Mouse (Mus musculus): ENCODE data around the gene Gipc1. TPM values are rescaled to one million over a fixed set of nuclear protein-coding genes. Genes with fewer than 3 reads are reported as not detected.

The Gipc1 gene
- polyA plus RNA-seq, 1 experiment from 2014 or later = 133 TPM

- no peak for ATAC-seq
- no peak for DNase-seq (ENCODE audit: low read depth, low spot score)
- in situ Hi-C loops (cut with MboI; ENCODE audit: low pct_unique_long_range_greater_than_20kb) = no loop called here
- no peaks in the 10 kb centered on the region for H3K27me3 ChIP-seq
- CTCF ChIA-PET = no interaction called here
- POLR2A ChIA-PET = interaction anchor here (1.6 kb wide), 1 partner anchor 25 kb away, joined by 5 read pairs; no protein-coding TSS in a partner anchor
- TF ChIP-seq CTCF (IDR thresholded peaks at IDR 0.05) = no peak
These were observed 20.5 kb downstream of the Gipc1 start for GRCm38 (mm10) chr8:83672936-83673335.

GRCm38 (mm10) chr8:83674497-83674896 lies 22.0 kb downstream of the Gipc1 start:
- POLR2A ChIA-PET = interaction anchor here (1.6 kb wide), 1 partner anchor 23 kb away, joined by 5 read pairs; no protein-coding TSS in a partner anchor
- CTCF ChIA-PET = interaction anchor here (1.2 to 1.3 kb wide), 2 partner anchors 12 to 22 kb away, joined by 3 to 5 read pairs; no protein-coding TSS in a partner anchor
- ATAC-seq (no peak), DNase-seq (ENCODE audit: low read depth, low spot score) (no peak)
- TF ChIP-seq CTCF (IDR thresholded peaks at IDR 0.05) = no peak
- H3K27me3 ChIP-seq = no peaks in the 10 kb centered on the region
- in situ Hi-C loops (cut with MboI; ENCODE audit: low pct_unique_long_range_greater_than_20kb) = no loop called here

- DNase-seq (ENCODE audit: low read depth, low spot score) (no peak), ATAC-seq (no peak)
- in situ Hi-C loops (cut with MboI; ENCODE audit: low pct_unique_long_range_greater_than_20kb) = no loop called here
- CTCF ChIA-PET = interaction anchor here (1.0 to 1.6 kb wide), 2 partner anchors 10 to 18 kb away, joined by 3 read pairs; no protein-coding TSS in a partner anchor
- no peaks in the 10 kb centered on the region for H3K27me3 ChIP-seq
- TF ChIP-seq CTCF (IDR thresholded peaks at IDR 0.05) = no peak
- POLR2A ChIA-PET = no interaction called here
These were observed 27.4 kb downstream of the Gipc1 start for GRCm38 (mm10) chr8:83679866-83680265.

- no peaks in the 10 kb centered on the region for H3K27me3 ChIP-seq
- no peak for TF ChIP-seq CTCF (IDR thresholded peaks at IDR 0.05)
- in situ Hi-C loops (cut with MboI; ENCODE audit: low pct_unique_long_range_greater_than_20kb) = no loop called here
- ATAC-seq (no peak), DNase-seq (ENCODE audit: low read depth, low spot score) (no peak)
- CTCF ChIA-PET = interaction anchor here (1.0 to 1.1 kb wide), 2 partner anchors 10 to 19 kb away, joined by 3 to 4 read pairs; no protein-coding TSS in a partner anchor
- POLR2A ChIA-PET = no interaction called here
These were observed 28.1 kb downstream of the Gipc1 start for GRCm38 (mm10) chr8:83680603-83681002.

- ChIA-PET CTCF (interaction anchor here (1.1 to 1.4 kb wide), 2 partner anchors 10 to 19 kb away, joined by 3 to 4 read pairs; no protein-coding TSS in a partner anchor), POLR2A (no interaction called here)
- in situ Hi-C loops (cut with MboI; ENCODE audit: low pct_unique_long_range_greater_than_20kb) = no loop called here
- TF ChIP-seq CTCF (IDR thresholded peaks at IDR 0.05) = no peak
- ATAC-seq (no peak), DNase-seq (ENCODE audit: low read depth, low spot score) (no peak)
- H3K27me3 ChIP-seq = no peaks in the 10 kb centered on the region
These were observed 28.6 kb downstream of the Gipc1 start for GRCm38 (mm10) chr8:83681099-83681498.

- DNase-seq (ENCODE audit: low read depth, low spot score) (no peak), ATAC-seq (no peak)
- ChIA-PET POLR2A (interaction anchor here (1.3 kb wide), 1 partner anchor 10 kb away, joined by 3 read pairs; no protein-coding TSS in a partner anchor), CTCF (interaction anchor here (1.2 kb wide), 1 partner anchor 10 kb away, joined by 4 read pairs; no protein-coding TSS in a partner anchor)
- in situ Hi-C loops (cut with MboI; ENCODE audit: low pct_unique_long_range_greater_than_20kb) = no loop called here
- no peaks in the 10 kb centered on the region for H3K27me3 ChIP-seq
- TF ChIP-seq CTCF (IDR thresholded peaks at IDR 0.05) = no peak
These were observed 32.0 kb downstream of the Gipc1 start for GRCm38 (mm10) chr8:83684517-83684916.

- ATAC-seq (no peak), DNase-seq (ENCODE audit: low read depth, low spot score) (no peak)
- no peaks in the 10 kb centered on the region for H3K27me3 ChIP-seq
- ChIA-PET CTCF (interaction anchor here (1.1 kb wide), 2 partner anchors 10 to 28 kb away, joined by 3 to 4 read pairs; no protein-coding TSS in a partner anchor), POLR2A (interaction anchor here (1.1 kb wide), 1 partner anchor 210 kb away, joined by 3 read pairs; no protein-coding TSS in a partner anchor)
- in situ Hi-C loops (cut with MboI; ENCODE audit: low pct_unique_long_range_greater_than_20kb) = no loop called here
- TF ChIP-seq CTCF (IDR thresholded peaks at IDR 0.05) = no peak
These were observed 36.8 kb downstream of the Gipc1 start for GRCm38 (mm10) chr8:83689264-83689663.

- no peak for ATAC-seq
- H3K27me3 ChIP-seq = no peaks in the 10 kb centered on the region
- no peak for DNase-seq (ENCODE audit: low read depth, low spot score)
- POLR2A ChIA-PET = interaction anchor here (0.9 kb wide), 1 partner anchor 10 kb away, joined by 3 read pairs; no protein-coding TSS in a partner anchor
- in situ Hi-C loops (cut with MboI; ENCODE audit: low pct_unique_long_range_greater_than_20kb) = no loop called here
- no peak for TF ChIP-seq CTCF (IDR thresholded peaks at IDR 0.05)
- CTCF ChIA-PET = interaction anchor here (1.0 to 1.5 kb wide), 2 partner anchors 9 to 86 kb away, joined by 3 to 4 read pairs; no protein-coding TSS in a partner anchor
These were observed 41.2 kb downstream of the Gipc1 start for GRCm38 (mm10) chr8:83693609-83694236.

GRCm38 (mm10) chr8:83694369-83695160 lies 42.1 kb downstream of the Gipc1 start:
- DNase-seq (ENCODE audit: low read depth, low spot score) = no peak
- ChIA-PET POLR2A (interaction anchor here (0.5 to 0.9 kb wide), 2 partner anchors 11 to 86 kb away, joined by 3 read pairs; no protein-coding TSS in a partner anchor), CTCF (interaction anchor here (1.0 to 1.5 kb wide), 2 partner anchors 10 to 85 kb away, joined by 3 to 4 read pairs; no protein-coding TSS in a partner anchor)
- no peaks in the 10 kb centered on the region for H3K27me3 ChIP-seq
- in situ Hi-C loops (cut with MboI; ENCODE audit: low pct_unique_long_range_greater_than_20kb) = no loop called here
- TF ChIP-seq CTCF (IDR thresholded peaks at IDR 0.05) = no peak
- ATAC-seq = no peak

- no peaks in the 10 kb centered on the region for H3K27me3 ChIP-seq
- ChIA-PET CTCF (interaction anchor here (1.0 kb wide), 1 partner anchor 21 kb away, joined by 3 read pairs; no protein-coding TSS in a partner anchor), POLR2A (no interaction called here)
- in situ Hi-C loops (cut with MboI; ENCODE audit: low pct_unique_long_range_greater_than_20kb) = no loop called here
- ATAC-seq (no peak), DNase-seq (ENCODE audit: low read depth, low spot score) (no peak)
- TF ChIP-seq CTCF (IDR thresholded peaks at IDR 0.05) = no peak
These were observed 43.1 kb downstream of the Gipc1 start for GRCm38 (mm10) chr8:83695351-83696106.

Measured in Patski (cell line).